Mouse (Mus musculus) lung, postnatal 25 days (tissue): ENCODE measurements around the gene Kcnj16.
A peak's percentile ranks its signal among the peaks of the same experiment; 100 is the strongest.

Experiments
- DNase-seq: peaks from one replicate; pipeline ENCODE4 v3.0.0; 2022; ENCODE audit warnings: low spot score

Kcnj16 gene

DNA sequence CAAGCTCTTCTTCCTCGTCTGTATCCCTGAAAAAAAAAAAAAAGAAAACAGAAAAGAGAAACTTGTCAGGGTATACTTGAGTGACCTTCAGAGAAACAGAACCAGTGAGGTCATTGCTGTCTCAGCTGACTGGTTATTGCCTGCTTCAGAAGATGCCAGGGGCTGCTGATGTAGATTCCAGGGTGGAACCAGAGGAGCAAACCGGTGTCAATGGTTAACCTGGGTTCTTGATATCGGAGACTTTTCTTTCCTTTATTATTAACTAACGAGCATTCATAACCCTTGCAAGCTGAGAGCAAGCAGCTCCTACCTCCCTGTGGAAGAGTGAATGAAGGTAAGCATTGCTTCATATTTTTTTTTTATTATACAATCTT, at the start of gene Kcnj16:
Gene Kcnj16 (plus strand): TSS at position 272 of the 374 bp plus-strand sequence.
- no peak for DNase-seq

DNA sequence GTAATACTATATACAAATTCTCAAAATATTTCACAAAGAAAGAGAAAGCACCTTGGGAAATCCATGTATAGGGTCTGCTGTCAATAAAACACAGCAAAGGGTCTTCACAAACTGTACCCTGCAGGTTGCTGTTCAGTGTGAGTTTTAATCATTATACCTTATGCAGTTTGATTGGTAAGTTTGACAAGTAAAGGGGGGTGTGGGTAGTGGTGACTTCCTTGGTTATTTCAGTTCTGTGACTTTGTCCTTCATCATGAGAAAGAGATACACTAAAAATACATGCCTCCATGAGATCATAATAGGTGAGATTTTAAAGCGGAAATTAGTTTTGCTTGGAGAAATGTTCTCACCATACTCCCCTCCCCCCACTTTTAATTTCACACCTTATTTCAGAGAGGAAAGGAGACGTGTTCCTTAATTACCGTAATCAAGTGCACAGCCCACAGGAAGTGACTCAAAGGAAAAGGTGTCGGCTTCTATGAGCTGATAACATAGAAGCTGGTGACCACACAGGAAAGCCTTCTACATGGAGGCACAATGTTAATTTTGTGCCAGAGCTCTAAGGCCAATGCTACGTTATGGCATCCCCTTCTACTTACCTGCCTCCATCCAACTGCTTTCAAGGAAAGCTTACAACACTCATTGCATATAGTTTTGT, 48.9 kb upstream of the Kcnj16 start:
- no peak for DNase-seq

DNA sequence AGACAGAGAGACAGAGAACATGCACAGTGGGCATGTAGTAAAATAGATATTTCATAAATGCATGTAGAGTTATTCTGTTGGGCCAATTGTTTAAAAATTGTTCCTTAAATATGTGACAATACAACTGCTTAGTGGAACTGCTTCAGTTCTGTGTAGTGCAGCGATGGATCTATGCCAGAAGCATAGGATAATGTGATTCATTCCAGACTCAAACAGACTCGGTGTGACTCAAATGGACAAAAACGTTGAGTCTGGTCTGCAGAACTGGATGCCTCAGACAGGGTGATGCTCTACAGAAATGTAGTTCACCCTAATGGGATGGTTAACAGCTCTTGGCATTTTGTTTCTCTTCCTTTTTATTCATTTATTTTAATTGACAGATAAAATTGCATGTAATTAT, 32.1 kb upstream of the Kcnj16 start:
- no peak for DNase-seq

DNA sequence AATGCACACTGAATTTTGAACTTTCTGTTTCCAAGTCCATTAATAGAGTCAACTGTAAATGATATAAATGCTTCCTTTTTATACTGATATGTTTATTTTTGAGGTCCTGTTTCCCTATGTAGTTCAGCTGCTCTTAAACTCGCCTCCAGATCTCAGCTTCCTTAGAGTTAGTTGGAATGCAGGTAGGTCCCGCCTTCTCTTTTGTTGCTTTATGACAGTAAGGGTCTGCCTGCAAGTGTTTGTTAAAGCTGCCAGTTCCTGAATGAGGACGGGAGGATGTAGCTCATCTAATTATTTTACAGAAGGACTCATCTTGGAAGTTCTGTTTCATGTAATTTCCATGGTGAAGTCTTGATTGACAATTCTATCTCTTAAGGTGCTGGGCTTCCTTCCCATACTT, 25.6 kb upstream of the Kcnj16 start:
- no peak for DNase-seq

GRCm38 (mm10) chr11:110942695-110943135, 25.1 kb upstream of the Kcnj16 start:
- no peak for DNase-seq

DNA sequence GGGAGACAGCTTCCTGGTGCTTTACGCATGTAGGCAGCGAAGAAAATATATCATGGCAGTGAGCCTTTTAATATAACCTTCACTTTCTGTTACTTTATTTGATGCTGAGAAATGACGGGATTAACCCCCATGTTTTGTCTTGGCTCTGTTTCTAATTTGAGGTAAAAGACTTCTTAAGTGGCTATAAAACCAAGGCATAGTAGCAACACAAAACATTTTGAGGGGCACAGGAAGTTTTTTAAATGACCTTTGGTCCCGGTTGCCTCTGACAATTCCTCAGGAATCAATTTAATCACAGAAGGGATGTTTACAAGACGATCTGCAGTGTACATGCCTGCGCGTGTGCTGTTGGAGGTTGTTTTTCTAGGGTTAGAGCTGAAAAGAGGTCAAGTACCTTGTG, 11.2 kb upstream of the Kcnj16 start:
- no peak for DNase-seq

DNA sequence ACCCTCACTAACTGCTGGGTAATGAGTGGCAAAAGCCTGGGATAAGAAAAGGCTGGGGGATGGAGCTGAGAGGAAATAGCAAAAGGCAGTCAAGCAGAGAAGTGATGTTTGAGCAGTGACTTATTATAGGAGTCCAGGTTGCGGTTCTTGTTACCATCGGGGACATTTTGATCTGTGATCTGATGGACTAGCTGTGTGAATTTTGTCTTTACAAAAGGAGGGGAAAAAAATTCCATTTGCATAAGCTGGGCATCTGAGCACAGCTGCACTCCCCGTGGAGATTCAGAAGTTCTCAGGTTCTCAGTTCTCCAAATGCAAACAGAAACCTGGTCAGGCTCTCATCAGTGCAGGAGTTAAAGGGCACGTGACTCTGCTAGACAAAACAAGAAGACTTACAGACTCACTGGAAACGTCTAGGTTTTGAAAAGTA, 6.2 kb upstream of the Kcnj16 start:
- no peak for DNase-seq

GRCm38 (mm10) chr11:110967019-110967761, 643 bp upstream of the Kcnj16 start:
- DNase-seq, result no peak

DNA sequence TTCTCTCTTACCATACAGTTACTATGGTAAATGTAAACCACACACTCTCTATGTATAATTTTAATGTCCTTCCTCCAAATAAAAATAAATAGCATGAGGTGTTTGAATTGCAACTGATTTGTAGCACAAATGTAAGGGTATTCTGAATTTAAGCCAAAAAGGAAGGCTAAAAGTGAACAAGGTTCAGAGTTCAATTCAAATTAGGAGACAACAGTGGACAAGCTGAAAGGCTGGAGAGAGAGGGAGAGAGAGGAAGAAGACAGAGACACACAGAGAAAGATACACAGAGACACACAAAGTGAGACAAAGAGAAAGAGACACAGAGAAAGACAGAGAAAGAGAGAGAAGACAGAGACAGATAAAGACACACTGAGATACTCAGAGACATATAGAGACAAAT, 1.1 kb downstream of the Kcnj16 start:
- no peak for DNase-seq

- no peak for DNase-seq
Measured at GRCm38 (mm10) chr11:110985508-110985907, 17.7 kb downstream of the Kcnj16 start.

- no peak for DNase-seq
Measured at GRCm38 (mm10) chr11:110985949-110986348, 18.1 kb downstream of the Kcnj16 start.

GRCm38 (mm10) chr11:110993616-110994015, 25.8 kb downstream of the Kcnj16 start:
- DNase-seq, result peak; percentile 69

- DNase-seq, result no peak
Measured at GRCm38 (mm10) chr11:110997211-110997610, 29.4 kb downstream of the Kcnj16 start.

DNA sequence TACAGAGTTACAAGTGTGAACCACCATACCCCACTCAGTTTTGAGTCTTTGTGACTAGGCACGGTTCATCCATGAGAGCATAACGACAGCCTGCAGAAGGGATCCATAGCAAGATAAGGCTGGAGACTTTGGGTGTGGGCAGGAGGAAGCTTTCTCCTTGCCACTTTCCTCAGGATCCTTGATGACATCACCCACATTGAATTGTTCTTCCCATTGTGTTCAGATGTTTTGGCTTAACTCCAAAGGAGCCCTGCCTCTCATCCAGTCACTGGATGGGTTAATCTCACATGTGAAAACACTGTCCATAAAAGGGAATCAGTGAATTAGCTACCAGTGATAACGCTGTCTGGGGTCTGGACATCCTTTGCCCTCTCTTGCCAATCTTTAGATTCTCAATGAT, 37.3 kb downstream of the Kcnj16 start:
- DNase-seq, result no peak

DNA sequence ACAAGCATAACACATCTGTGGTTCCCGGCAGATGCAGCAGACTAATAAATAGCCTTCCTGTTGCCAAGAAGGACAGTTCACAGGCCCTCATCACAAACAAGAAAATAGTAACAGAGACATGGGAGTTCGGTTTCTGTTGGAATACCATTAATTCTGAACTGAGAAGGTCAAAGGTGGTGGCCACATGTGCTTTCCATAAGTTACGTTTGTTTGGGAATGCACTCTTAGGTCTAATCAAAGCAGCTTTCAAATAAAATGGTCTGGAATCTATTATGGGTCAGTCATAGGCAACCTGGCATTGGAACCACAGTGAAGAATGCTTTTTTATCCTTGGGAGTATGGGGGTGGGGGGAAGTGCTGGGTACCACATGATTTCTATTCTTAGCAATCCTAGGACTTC, 41.6 kb downstream of the Kcnj16 start:
- DNase-seq, result no peak

GRCm38 (mm10) chr11:111016206-111016605, 48.4 kb downstream of the Kcnj16 start:
- no peak for DNase-seq

GRCm38 (mm10) chr11:111020211-111020610, 52.4 kb downstream of the Kcnj16 start:
- DNase-seq, result no peak

DNA sequence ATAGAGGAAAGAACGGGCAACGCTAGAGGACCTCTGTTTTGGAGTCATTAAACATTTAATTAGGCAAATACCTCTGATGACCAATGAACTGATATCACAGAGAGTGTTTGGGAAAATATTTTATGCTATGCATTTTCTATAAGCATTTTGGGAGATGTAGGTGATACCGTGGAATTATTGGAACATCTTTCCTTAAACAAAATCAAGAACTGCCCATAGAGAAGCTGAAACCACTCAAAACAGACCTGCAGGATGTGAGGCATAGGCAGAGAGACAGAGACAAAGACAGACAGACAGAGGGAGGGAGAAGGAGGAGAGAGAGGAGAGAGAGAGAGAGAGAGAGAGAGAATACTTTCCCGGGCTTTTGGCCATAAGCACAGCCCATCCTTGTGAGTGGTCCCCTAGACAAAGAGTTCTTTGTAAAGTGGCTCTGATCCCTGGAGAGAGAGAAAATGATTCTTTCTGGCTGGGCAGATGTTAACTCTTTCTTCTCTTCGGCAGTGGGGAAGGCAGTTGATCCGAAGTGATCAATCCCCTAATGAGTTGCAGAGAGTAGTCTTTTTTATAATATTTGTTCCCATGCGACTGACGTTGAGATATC, 54.9 kb downstream of the Kcnj16 start:
- DNase-seq, result no peak

GRCm38 (mm10) chr11:111042175-111042574, 74.3 kb downstream of the Kcnj16 start:
- peak; percentile 35 for DNase-seq

DNA sequence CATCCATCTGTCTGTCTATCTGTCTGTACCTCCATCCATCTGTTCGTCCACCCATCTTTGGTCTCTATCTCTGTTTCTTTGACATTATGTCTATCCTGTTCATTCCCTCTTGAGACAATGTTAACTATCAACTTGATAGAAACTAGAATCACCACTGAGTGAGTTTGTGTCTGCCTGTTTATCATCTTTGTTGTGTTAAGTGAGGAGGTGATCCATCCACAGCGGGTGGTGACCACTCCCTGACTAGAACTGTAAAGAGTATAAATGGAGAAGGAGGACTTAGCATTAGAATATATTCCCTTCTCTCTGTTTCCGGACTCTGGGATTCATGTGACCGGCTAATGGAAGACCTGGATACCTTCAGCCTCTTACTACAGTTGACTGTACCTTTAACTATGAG, 75.5 kb downstream of the Kcnj16 start:
- no peak for DNase-seq

DNA sequence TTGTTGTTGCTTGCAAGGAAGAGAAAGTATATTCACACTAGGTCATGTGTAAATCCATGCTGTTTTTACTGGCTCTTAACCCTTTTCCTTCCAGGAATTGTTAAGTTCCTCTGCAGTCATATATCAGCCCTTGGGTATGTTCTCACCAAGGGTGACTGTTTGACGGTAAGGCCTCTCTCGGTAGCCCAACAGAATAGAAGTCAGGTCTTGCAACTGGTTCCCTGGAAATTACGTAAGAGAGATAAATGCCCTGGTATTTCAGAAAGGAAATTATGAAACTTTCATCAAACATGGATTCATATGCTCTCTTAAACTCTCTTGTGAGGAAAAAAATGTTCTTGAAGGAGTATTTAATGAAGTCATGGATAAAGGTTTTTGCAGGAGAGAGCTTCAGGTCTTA, 86.4 kb downstream of the Kcnj16 start:
- DNase-seq, result no peak

DNA sequence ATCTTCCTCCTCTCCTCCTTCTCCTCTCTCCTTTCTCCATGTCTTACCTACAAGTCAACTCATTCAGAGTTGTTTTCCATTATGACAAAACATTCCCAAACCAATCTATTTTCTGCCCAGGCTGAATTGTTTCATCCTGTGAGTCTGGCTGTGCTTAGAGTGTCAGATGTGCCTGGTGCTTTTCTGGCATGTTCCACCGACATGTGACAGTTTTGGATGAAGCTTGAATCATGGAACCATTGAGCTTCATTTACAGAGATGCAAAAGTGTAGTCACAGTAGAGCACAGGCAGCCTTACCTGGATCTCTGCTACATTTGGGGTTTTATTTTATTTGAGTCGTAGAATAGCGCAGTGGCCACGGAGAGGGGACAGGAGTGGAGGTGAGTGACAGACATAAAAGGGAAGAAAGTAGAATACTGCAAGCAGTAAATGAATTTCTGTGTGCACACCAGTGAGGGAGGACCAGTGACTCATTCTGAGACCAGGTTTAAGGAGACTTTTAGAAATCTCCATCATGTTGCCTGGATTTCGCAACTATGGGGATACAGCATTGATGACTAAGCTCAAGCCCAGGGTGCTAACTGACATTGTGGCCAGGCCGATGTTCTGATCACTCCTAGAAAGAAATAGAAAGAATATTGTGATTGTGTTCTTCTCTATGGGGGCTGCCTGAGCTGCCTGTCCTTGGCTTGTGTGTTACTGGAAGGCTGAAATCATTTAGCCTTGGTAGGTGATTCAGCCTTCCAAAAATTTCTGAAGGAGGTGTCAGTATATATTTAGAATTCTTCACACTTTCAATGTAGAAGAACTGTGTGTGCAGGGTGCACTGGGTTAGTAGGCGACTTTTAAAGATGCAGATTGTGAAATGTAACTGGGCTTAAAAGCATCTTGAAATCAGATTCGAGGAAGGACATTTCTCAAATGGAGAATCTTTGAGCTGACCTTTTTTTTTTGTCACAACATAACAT, 87.3 kb downstream of the Kcnj16 start:
- DNase-seq, result no peak
